ENCODE assay signal across 8 mouse cellular contexts in genomic region chr2:84519514-84520067, GRCm38 (mm10). TPM values are rescaled to one million over a fixed set of nuclear protein-coding genes. Genes with fewer than 3 reads are reported as not detected.
DNase-seq lines count a peak whose midpoint lies in the region; ATAC-seq lines count a peak whose summit lies in the region.

No protein-coding gene starts in this region.

- H3K9me3 ChIP-seq in kidney, embryonic 15.5 days (replicated peaks) = no peaks in the 10 kb centered on the region
- no peaks in the 10 kb centered on the region for H3K9me3 ChIP-seq in midbrain, embryonic 14.5 days (ENCODE audit: control insufficient read depth, low read length)

- DNase-seq in adrenal gland, postnatal 14 days = peak; percentile 16
- DNase-seq in adrenal gland, adult 8-10 months = no peak
- peak; percentile 14 for DNase-seq in heart, adult 8-10 months (ENCODE audit: low spot score)
- peak; percentile 58 for DNase-seq in lung, postnatal 14 days
- DNase-seq in cerebellum, adult 11-12 months = no peak
- DNase-seq in gastrocnemius, adult 8-10 months (ENCODE audit: low spot score in 2 of 2) = no peak
- DNase-seq in midbrain, embryonic 14.5 days = no peak

- no peak for ATAC-seq in kidney, embryonic 15.5 days (replicated peaks; ENCODE audit: low FRiP score)
- ATAC-seq in midbrain, embryonic 14.5 days (ENCODE audit: low FRiP score, low TSS enrichment) = no peak

- H3K36me3 ChIP-seq in kidney, embryonic 15.5 days = no peaks in the 10 kb centered on the region
- H3K36me3 ChIP-seq in midbrain, embryonic 14.5 days (ENCODE audit: control insufficient read depth, insufficient read depth, low read length) = no peaks in the 10 kb centered on the region

- no peaks in the 10 kb centered on the region for H3K27me3 ChIP-seq in kidney, embryonic 15.5 days
- no peaks in the 10 kb centered on the region for H3K27me3 ChIP-seq in midbrain, embryonic 14.5 days (ENCODE audit: control insufficient read depth, insufficient read depth, low read length)

- H3K27ac ChIP-seq in kidney, embryonic 15.5 days = peak overlapping the region; percentile 71
- no peak overlapping the region for H3K27ac ChIP-seq in midbrain, embryonic 14.5 days (replicated peaks; ENCODE audit: low read depth, low read length)

- H3K9ac ChIP-seq in kidney, embryonic 15.5 days = no peak overlapping the region
- no peak overlapping the region for H3K9ac ChIP-seq in midbrain, embryonic 14.5 days (replicated peaks; ENCODE audit: low read length)

- H3K4me3 ChIP-seq in kidney, embryonic 15.5 days (replicated peaks) = no peak overlapping the region
- H3K4me3 ChIP-seq in midbrain, embryonic 14.5 days (replicated peaks; ENCODE audit: low read depth, low read length) = no peak overlapping the region

- no peak overlapping the region for H3K4me2 ChIP-seq in kidney, embryonic 15.5 days
- H3K4me2 ChIP-seq in midbrain, embryonic 14.5 days (ENCODE audit: low read length) = no peak overlapping the region

- WGBS in kidney, embryonic 15.5 days = 67% methylated on average over 12 of the region's 12 CpGs
- 85% methylated on average over 12 of the region's 12 CpGs for WGBS in midbrain, embryonic 14.5 days

- H3K4me1 ChIP-seq in kidney, embryonic 15.5 days = peaks cover 10% of the 10 kb centered on the region; the same call in 1 of the 2 replicates
- H3K4me1 ChIP-seq in midbrain, embryonic 14.5 days (ENCODE audit: control insufficient read depth, insufficient read depth, low read length) = no peaks in the 10 kb centered on the region

RNA-seq across cellular contexts. Expression of gene Tfpi, which starts 43.0 kb away (rescaled TPM):
- total RNA-seq in adrenal gland, postnatal 14 days (2021) = 39.4 and 44.2 TPM in 2 replicates
- 10 to 100 TPM; 49.3 to 79.9 (median 60.1) TPM for total RNA-seq in adrenal gland, adult 8-10 months (2022)
- total RNA-seq in heart, adult 8-10 months (2022) = 10 to 100 TPM; 39.5 to 67.3 (median 48.9) TPM
- 34.6 and 38.2 TPM in 2 replicates for polyA plus RNA-seq in kidney, embryonic 15.5 days (2015; fragmentation: Nextera tagmentation; extraction: Ambion mirVana)
- total RNA-seq in gastrocnemius, adult 8-10 months (2022) = 1 to 10 TPM; 1.7 to 3.3 (median 2.2) TPM
- polyA plus RNA-seq in midbrain, embryonic 14.5 days (2014; fragmentation: Nextera tagmentation; extraction: Ambion mirVana) = 5.5 and 17.7 TPM in 2 replicates

Comparison
In these comparisons a context has a peak if more than half of its experiments do, and no peak if none do; other contexts are left out.
1. DNase-seq: peak in adrenal gland, postnatal 14 days (single experiment), heart, adult 8-10 months (single experiment) and lung, postnatal 14 days (single experiment); none in adrenal gland, adult 8-10 months (single experiment), cerebellum, adult 11-12 months (single experiment), gastrocnemius, adult 8-10 months (0 of 2) and midbrain, embryonic 14.5 days (single experiment).